In genomic region chr5:106438916-106439315, GRCm38 (mm10) we compare ENCODE assay signal across 38 mouse cellular contexts. TPM values are rescaled to one million over a fixed set of nuclear protein-coding genes. Genes with fewer than 3 reads are reported as not detected.
"Had no signal": no experiment of that assay in that cellular context is flagged by ENCODE, and none has a peak within 500 bp of the region (broad histone marks: within the 10 kb centered on the region; RNA-seq: fewer than 3 reads in every experiment).

No protein-coding gene starts in this region.

- H3K4me3 ChIP-seq: limb, embryonic 10.5 days; limb, embryonic 12.5 days; limb, embryonic 13.5 days; limb, embryonic 15.5 days; liver, embryonic 12.5 days; liver, embryonic 13.5 days; liver, embryonic 15.5 days; lung, embryonic 15.5 days; midbrain, embryonic 10.5 days; midbrain, embryonic 12.5 days; midbrain, embryonic 13.5 days; midbrain, embryonic 15.5 days; myocyte; neural tube, embryonic 12.5 days; neural tube, embryonic 13.5 days had no signal

- ATAC-seq: liver, embryonic 12.5 days; liver, postnatal 0 days; lung, postnatal 0 days; midbrain, embryonic 13.5 days; midbrain, embryonic 15.5 days; midbrain, embryonic 16.5 days had no signal

- H3K27ac ChIP-seq: limb, embryonic 10.5 days; limb, embryonic 12.5 days; limb, embryonic 13.5 days; limb, embryonic 15.5 days; liver, embryonic 12.5 days; liver, embryonic 13.5 days; liver, embryonic 14.5 days; liver, embryonic 15.5 days; lung, embryonic 15.5 days; macrophage; midbrain, embryonic 10.5 days; midbrain, embryonic 12.5 days; midbrain, embryonic 13.5 days; midbrain, embryonic 15.5 days; neural tube, embryonic 12.5 days; neural tube, embryonic 13.5 days had no signal

- H3K9me3 ChIP-seq: limb, embryonic 10.5 days; limb, embryonic 12.5 days; limb, embryonic 13.5 days; limb, embryonic 15.5 days; liver, embryonic 12.5 days; liver, embryonic 13.5 days; liver, embryonic 15.5 days; lung, embryonic 15.5 days; midbrain, embryonic 10.5 days; midbrain, embryonic 12.5 days; midbrain, embryonic 13.5 days; midbrain, embryonic 15.5 days; neural tube, embryonic 12.5 days; neural tube, embryonic 13.5 days had no signal

- H3K36me3 ChIP-seq: limb, embryonic 10.5 days; limb, embryonic 12.5 days; limb, embryonic 13.5 days; limb, embryonic 15.5 days; liver, embryonic 12.5 days; liver, embryonic 13.5 days; liver, embryonic 15.5 days; lung, embryonic 15.5 days; midbrain, embryonic 10.5 days; midbrain, embryonic 12.5 days; midbrain, embryonic 13.5 days; midbrain, embryonic 15.5 days; neural tube, embryonic 12.5 days; neural tube, embryonic 13.5 days had no signal

- H3K4me1 ChIP-seq: limb, embryonic 10.5 days; limb, embryonic 12.5 days; limb, embryonic 13.5 days; limb, embryonic 15.5 days; liver, embryonic 12.5 days; liver, embryonic 13.5 days; liver, embryonic 15.5 days; lung, embryonic 15.5 days; midbrain, embryonic 15.5 days; neural tube, embryonic 12.5 days; neural tube, embryonic 13.5 days had no signal

- DNase-seq: left cerebral cortex, postnatal 4 days; liver; liver, embryonic 13.5 days; liver, postnatal 0 days; lung, adult 18-20 months; lung, adult 2 months; lung, embryonic 14.5 days; lung, postnatal 10 days; lung, postnatal 14 days; lung, postnatal 36 days; lung, postnatal 4 days; midbrain, embryonic 14.5 days had no signal

RNA-seq across cellular contexts. Expression of gene Barhl2, which starts 19.1 kb away (rescaled TPM):
- total RNA-seq: liver, adult 2 months; megakaryocyte progenitor cell, adult 5-6 weeks; megakaryocyte-erythroid progenitor cell, adult 5-6 weeks; monocyte, adult 5-6 weeks had no signal
- polyA plus RNA-seq: limb, embryonic 10.5 days; limb, embryonic 11.5 days; limb, embryonic 12.5 days; limb, embryonic 13.5 days; limb, embryonic 15.5 days; liver, adult 2 months; liver, embryonic 11.5 days; liver, embryonic 12.5 days; liver, embryonic 13.5 days; liver, embryonic 15.5 days; liver, embryonic 16.5 days; liver, postnatal 0 days; lung, adult 2 months; lung, embryonic 14.5 days; lung, embryonic 15.5 days; lung, embryonic 16.5 days; lung, postnatal 0 days; macrophage; myocyte had no signal
